Comparison of ENCODE assay signal across 27 mouse cellular contexts in genomic region chr9:10101812-10102440, GRCm38 (mm10).
DNase-seq lines count a peak whose midpoint lies in the region; ATAC-seq and TF ChIP-seq lines count a peak whose summit lies in the region.
"Had no signal": no experiment of that assay in that cellular context is flagged by ENCODE, and none has a peak within 500 bp of the region (broad histone marks: within the 10 kb centered on the region; RNA-seq: fewer than 3 reads in every experiment).

No protein-coding gene starts in this region.

- 21% methylated on average over 5 of the region's 5 CpGs for WGBS in kidney, embryonic 14.5 days
- WGBS in kidney, postnatal 0 days, result 17% methylated on average over 5 of the region's 5 CpGs
- WGBS in limb, embryonic 14.5 days, result 66% methylated on average over 5 of the region's 5 CpGs
- 74% methylated on average over 5 of the region's 5 CpGs for WGBS in limb, embryonic 10.5 days
- WGBS in stomach, embryonic 14.5 days, result 31% methylated on average over 5 of the region's 5 CpGs
- WGBS in stomach, postnatal 0 days, result 18% methylated on average over 5 of the region's 5 CpGs

- no peaks in the 10 kb centered on the region for H3K27me3 ChIP-seq in kidney, embryonic 14.5 days (ENCODE audit: control insufficient read depth, insufficient read depth, low read length)
- no peaks in the 10 kb centered on the region for H3K27me3 ChIP-seq in kidney, postnatal 0 days (ENCODE audit: insufficient read depth, low read length)
- no peaks in the 10 kb centered on the region for H3K27me3 ChIP-seq in limb, embryonic 14.5 days (ENCODE audit: control insufficient read depth, insufficient read depth, low read length)
- H3K27me3 ChIP-seq in limb, embryonic 10.5 days (ENCODE audit: low read depth, poor library complexity, severe bottlenecking), result no peaks in the 10 kb centered on the region
- no peaks in the 10 kb centered on the region for H3K27me3 ChIP-seq in stomach, embryonic 14.5 days (ENCODE audit: control insufficient read depth, insufficient read depth, low read length)
- no peaks in the 10 kb centered on the region for H3K27me3 ChIP-seq in stomach, postnatal 0 days (ENCODE audit: control insufficient read depth, insufficient read depth, low read length)
- H3K27me3 ChIP-seq: embryonic facial prominence, embryonic 12.5 days; forebrain, embryonic 12.5 days; forebrain, embryonic 15.5 days; heart, embryonic 12.5 days; heart, embryonic 15.5 days; hindbrain, embryonic 13.5 days had no signal

- TF ChIP-seq POLR2A in limb, embryonic 14.5 days (IDR thresholded peaks at IDR 0.05; ENCODE audit: borderline replicate concordance, extremely low read depth, insufficient read depth, insufficient read length), result no peak

- no peak overlapping the region for H3K9ac ChIP-seq in kidney, embryonic 14.5 days (ENCODE audit: low read depth, low read length)
- no peak overlapping the region for H3K9ac ChIP-seq in kidney, postnatal 0 days (ENCODE audit: low read depth, low read length)
- H3K9ac ChIP-seq in limb, embryonic 14.5 days (ENCODE audit: low read depth, low read length, severe bottlenecking), result no peak overlapping the region
- H3K9ac ChIP-seq in stomach, embryonic 14.5 days (replicated peaks; ENCODE audit: low read depth, low read length), result no peak overlapping the region
- H3K9ac ChIP-seq in stomach, postnatal 0 days (ENCODE audit: low read length), result no peak overlapping the region
- H3K9ac ChIP-seq: embryonic facial prominence, embryonic 12.5 days; forebrain, embryonic 12.5 days; forebrain, embryonic 15.5 days; heart, embryonic 12.5 days; heart, embryonic 15.5 days; hindbrain, embryonic 13.5 days had no signal

- H3K27ac ChIP-seq in kidney, embryonic 14.5 days (ENCODE audit: low read depth, low read length), result no peak overlapping the region
- no peak overlapping the region for H3K27ac ChIP-seq in kidney, postnatal 0 days
- no peak overlapping the region for H3K27ac ChIP-seq in limb, embryonic 14.5 days (replicated peaks; ENCODE audit: low read depth, low read length)
- no peak overlapping the region for H3K27ac ChIP-seq in limb, embryonic 10.5 days
- H3K27ac ChIP-seq in stomach, embryonic 14.5 days (ENCODE audit: low read length), result no peak overlapping the region
- no peak overlapping the region for H3K27ac ChIP-seq in stomach, postnatal 0 days (replicated peaks)
- H3K27ac ChIP-seq: embryonic facial prominence, embryonic 12.5 days; forebrain, embryonic 12.5 days; forebrain, embryonic 15.5 days; heart, embryonic 15.5 days; hindbrain, embryonic 10.5 days; hindbrain, embryonic 13.5 days had no signal

- no peaks in the 10 kb centered on the region for H3K9me3 ChIP-seq in kidney, embryonic 14.5 days (ENCODE audit: control insufficient read depth, low read length)
- no peaks in the 10 kb centered on the region for H3K9me3 ChIP-seq in kidney, postnatal 0 days (replicated peaks; ENCODE audit: low read length)
- no peaks in the 10 kb centered on the region for H3K9me3 ChIP-seq in limb, embryonic 14.5 days (ENCODE audit: control insufficient read depth, low read length)
- no peaks in the 10 kb centered on the region for H3K9me3 ChIP-seq in limb, embryonic 10.5 days (replicated peaks)
- H3K9me3 ChIP-seq in stomach, embryonic 14.5 days (ENCODE audit: control insufficient read depth, low read depth, low read length), result no peaks in the 10 kb centered on the region
- H3K9me3 ChIP-seq in stomach, postnatal 0 days (ENCODE audit: control insufficient read depth, low read length), result no peaks in the 10 kb centered on the region
- H3K9me3 ChIP-seq: embryonic facial prominence, embryonic 12.5 days; forebrain, embryonic 12.5 days; forebrain, embryonic 15.5 days; heart, embryonic 12.5 days; heart, embryonic 15.5 days; hindbrain, embryonic 10.5 days; hindbrain, embryonic 13.5 days had no signal

- no peak overlapping the region for H3K4me3 ChIP-seq in kidney, embryonic 14.5 days (ENCODE audit: low read length)
- no peak overlapping the region for H3K4me3 ChIP-seq in kidney, postnatal 0 days (replicated peaks; ENCODE audit: low read depth, low read length)
- H3K4me3 ChIP-seq in limb, embryonic 14.5 days (replicated peaks; ENCODE audit: low read length), result no peak overlapping the region
- no peak overlapping the region for H3K4me3 ChIP-seq in limb, embryonic 10.5 days
- H3K4me3 ChIP-seq in stomach, embryonic 14.5 days (ENCODE audit: low read depth, low read length), result no peak overlapping the region
- no peak overlapping the region for H3K4me3 ChIP-seq in stomach, postnatal 0 days (ENCODE audit: low read depth, low read length)
- H3K4me3 ChIP-seq: embryonic facial prominence, embryonic 12.5 days; erythroblast, embryonic 14.5 days; forebrain, embryonic 12.5 days; forebrain, embryonic 15.5 days; heart, embryonic 12.5 days; heart, embryonic 15.5 days; hindbrain, embryonic 10.5 days; hindbrain, embryonic 13.5 days had no signal

- H3K36me3 ChIP-seq in kidney, embryonic 14.5 days (ENCODE audit: control insufficient read depth, insufficient read depth, low read length), result no peaks in the 10 kb centered on the region
- H3K36me3 ChIP-seq in kidney, postnatal 0 days (ENCODE audit: insufficient read depth, low read length), result no peaks in the 10 kb centered on the region
- no peaks in the 10 kb centered on the region for H3K36me3 ChIP-seq in limb, embryonic 14.5 days (ENCODE audit: control insufficient read depth, insufficient read depth, low read length)
- no peaks in the 10 kb centered on the region for H3K36me3 ChIP-seq in limb, embryonic 10.5 days
- H3K36me3 ChIP-seq in stomach, embryonic 14.5 days (ENCODE audit: control insufficient read depth, insufficient read depth, low read length), result no peaks in the 10 kb centered on the region
- H3K36me3 ChIP-seq in stomach, postnatal 0 days (ENCODE audit: control insufficient read depth, insufficient read depth, low read length), result no peaks in the 10 kb centered on the region
- H3K36me3 ChIP-seq: embryonic facial prominence, embryonic 12.5 days; forebrain, embryonic 12.5 days; forebrain, embryonic 15.5 days; heart, embryonic 12.5 days; heart, embryonic 15.5 days; hindbrain, embryonic 10.5 days; hindbrain, embryonic 13.5 days had no signal

- no peak overlapping the region for H3K4me2 ChIP-seq in kidney, embryonic 14.5 days (replicated peaks; ENCODE audit: low read depth, low read length)
- no peak overlapping the region for H3K4me2 ChIP-seq in kidney, postnatal 0 days (ENCODE audit: low read length)
- H3K4me2 ChIP-seq in limb, embryonic 14.5 days (replicated peaks; ENCODE audit: low read depth, low read length, severe bottlenecking), result no peak overlapping the region
- no peak overlapping the region for H3K4me2 ChIP-seq in stomach, embryonic 14.5 days (replicated peaks; ENCODE audit: low read depth, low read length)
- no peak overlapping the region for H3K4me2 ChIP-seq in stomach, postnatal 0 days (replicated peaks; ENCODE audit: low read depth)
- H3K4me2 ChIP-seq: embryonic facial prominence, embryonic 12.5 days; forebrain, embryonic 12.5 days; forebrain, embryonic 15.5 days; heart, embryonic 12.5 days; heart, embryonic 15.5 days; hindbrain, embryonic 13.5 days had no signal

- no peaks in the 10 kb centered on the region for H3K4me1 ChIP-seq in kidney, embryonic 14.5 days (ENCODE audit: control insufficient read depth, insufficient read depth, low read length)
- H3K4me1 ChIP-seq in kidney, postnatal 0 days (replicated peaks; ENCODE audit: insufficient read depth, low read length), result peaks cover 5% of the 10 kb centered on the region; the same call in 1 of the 2 replicates
- no peaks in the 10 kb centered on the region for H3K4me1 ChIP-seq in limb, embryonic 14.5 days (ENCODE audit: control insufficient read depth, insufficient read depth, low read length)
- no peaks in the 10 kb centered on the region for H3K4me1 ChIP-seq in limb, embryonic 10.5 days
- no peaks in the 10 kb centered on the region for H3K4me1 ChIP-seq in stomach, embryonic 14.5 days (ENCODE audit: control insufficient read depth, insufficient read depth, low read length)
- no peaks in the 10 kb centered on the region for H3K4me1 ChIP-seq in stomach, postnatal 0 days (replicated peaks; ENCODE audit: control insufficient read depth, insufficient read depth)
- H3K4me1 ChIP-seq: embryonic facial prominence, embryonic 12.5 days; forebrain, embryonic 12.5 days; forebrain, embryonic 15.5 days; heart, embryonic 12.5 days; heart, embryonic 15.5 days; hindbrain, embryonic 10.5 days; hindbrain, embryonic 13.5 days had no signal

- no peak for DNase-seq in kidney, postnatal 14 days
- peak; percentile 68 for DNase-seq in kidney, postnatal 0 days (ENCODE audit: low spot score)
- DNase-seq in kidney, postnatal 25 days, result no peak
- DNase-seq in limb, embryonic 14.5 days (ENCODE audit: low spot score), result peak; percentile 9
- no peak for DNase-seq in limb, embryonic 10.5 days (ENCODE audit: low spot score)
- DNase-seq in stomach, postnatal 0 days (ENCODE audit: low spot score), result no peak
- DNase-seq: adrenal gland, adult 2 months; adrenal gland, postnatal 14 days; cerebellum, adult 11 months; cerebellum, adult 2 months; cerebellum, adult 9-11 months; cerebellum, postnatal 25 days; embryo, embryonic 11 days; gastrocnemius, postnatal 25 days; heart, adult 18-20 months; heart, postnatal 36 days had no signal

- TF ChIP-seq CTCF in kidney, postnatal 0 days (IDR thresholded peaks at IDR 0.05; ENCODE audit: low read depth), result no peak
- no peak for TF ChIP-seq CTCF in stomach, postnatal 0 days (IDR thresholded peaks at IDR 0.05; ENCODE audit: low read depth)

- no peak for TF ChIP-seq EP300 in stomach, postnatal 0 days (optimal IDR thresholded peaks at IDR 0.05)

- ATAC-seq in kidney, embryonic 14.5 days (ENCODE audit: low FRiP score, low TSS enrichment), result peak; percentile 88
- ATAC-seq in kidney, postnatal 0 days (replicated peaks; ENCODE audit: low FRiP score, low read depth), result no peak; the same call in 1 of the 2 replicates
- no peak for ATAC-seq in limb, embryonic 14.5 days (ENCODE audit: low FRiP score, low read depth)
- peak; percentile 53; the same call in 1 of the 2 replicates for ATAC-seq in stomach, embryonic 14.5 days (ENCODE audit: insufficient number of reproducible peaks, insufficient read depth, low FRiP score, low read depth)
- ATAC-seq in stomach, postnatal 0 days (ENCODE audit: low FRiP score, low TSS enrichment), result no peak
- ATAC-seq: CD4-positive, CD25-positive, alpha-beta regulatory T cell, adult 4 months; forebrain, embryonic 15.5 days had no signal

Comparison
In these comparisons a context has a peak if more than half of its experiments do, and no peak if none do; other contexts are left out.
1. ATAC-seq: peak in kidney, embryonic 14.5 days (single experiment) and stomach, embryonic 14.5 days (single experiment); none in kidney, postnatal 0 days (single experiment), limb, embryonic 14.5 days (single experiment) and stomach, postnatal 0 days (single experiment).
2. DNase-seq: peak in kidney, postnatal 0 days (single experiment) and limb, embryonic 14.5 days (single experiment); none in kidney, postnatal 14 days (single experiment), kidney, postnatal 25 days (0 of 2), limb, embryonic 10.5 days (single experiment) and stomach, postnatal 0 days (single experiment).